Mouse (Mus musculus): ENCODE data around the gene Pkig. TPM values are rescaled to one million over a fixed set of nuclear protein-coding genes. Genes with fewer than 3 reads are reported as not detected.
"Not testable (repeated sequence)": the region's sequence is repeated elsewhere in the genome, so short reads cannot be mapped to it uniquely, and the experiment has no call there.

Pkig gene
- polyA plus RNA-seq, 1 experiment from 2014 or later, result 174 TPM

- not testable (repeated sequence) for H3K4me2 ChIP-seq; H3K27me3 ChIP-seq; ATAC-seq (replicated peaks; ENCODE audit: low FRiP score); H3K4me3 ChIP-seq (replicated peaks); H3K9me3 ChIP-seq (replicated peaks); H3K4me1 ChIP-seq; H3K27ac ChIP-seq; H3K9ac ChIP-seq
- 98% methylated on average over 3 of the region's 3 CpGs for WGBS
- peaks cover 96% of the 10 kb centered on the region for H3K36me3 ChIP-seq
Observed at GRCm38 (mm10) chr2:163621401-163621800, 36.8 kb upstream of the Pkig start.

- no peak overlapping the region for H3K27ac ChIP-seq
- no peak overlapping the region for H3K4me3 ChIP-seq (replicated peaks)
- 94% methylated on average over 4 of the region's 4 CpGs for WGBS
- no peak for ATAC-seq (replicated peaks; ENCODE audit: low FRiP score)
- H3K4me2 ChIP-seq, result no peak overlapping the region
- no peaks in the 10 kb centered on the region for H3K9me3 ChIP-seq (replicated peaks)
- no peaks in the 10 kb centered on the region for H3K4me1 ChIP-seq
- no peaks in the 10 kb centered on the region for H3K27me3 ChIP-seq
- H3K9ac ChIP-seq, result no peak overlapping the region
- peaks cover 92% of the 10 kb centered on the region for H3K36me3 ChIP-seq
Observed at GRCm38 (mm10) chr2:163631223-163631622, 27.0 kb upstream of the Pkig start.

GRCm38 (mm10) chr2:163631715-163632114, 26.5 kb upstream of the Pkig start:
- H3K36me3 ChIP-seq, result peaks cover 92% of the 10 kb centered on the region
- ATAC-seq (replicated peaks; ENCODE audit: low FRiP score), result no peak

DNA sequence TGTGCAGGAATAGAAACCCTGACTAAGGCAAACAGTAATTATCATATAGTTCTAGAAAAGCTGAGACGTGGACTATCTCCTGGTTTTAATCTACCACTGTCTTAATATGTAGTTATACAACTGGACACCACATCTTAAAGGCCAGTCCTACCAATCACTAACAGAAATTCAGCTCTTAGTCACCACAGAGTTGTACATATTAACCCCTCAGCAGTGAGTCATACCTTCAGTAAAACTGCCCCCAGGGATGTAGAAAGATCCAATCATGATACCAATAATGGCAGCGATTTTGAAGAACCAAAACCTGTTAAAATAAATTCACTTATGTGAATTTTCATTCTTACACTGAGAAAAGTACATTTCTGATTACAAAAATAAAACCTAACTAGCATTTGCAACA, 24.0 kb upstream of the Pkig start:
- no peaks in the 10 kb centered on the region for H3K9me3 ChIP-seq (replicated peaks)
- peaks cover 2% of the 10 kb centered on the region; the same call in 1 of the 2 replicates for H3K4me1 ChIP-seq
- peaks cover 79% of the 10 kb centered on the region for H3K36me3 ChIP-seq
- no peak overlapping the region for H3K4me3 ChIP-seq (replicated peaks)
- H3K4me2 ChIP-seq, result no peak overlapping the region
- H3K27me3 ChIP-seq, result no peaks in the 10 kb centered on the region
- 86% methylated on average over 2 of the region's 2 CpGs for WGBS
- no peak for ATAC-seq (replicated peaks; ENCODE audit: low FRiP score)
- no peak overlapping the region for H3K27ac ChIP-seq
- no peak overlapping the region for H3K9ac ChIP-seq

More at GRCm38 (mm10) chr2:163631715-163632114, 26.5 kb upstream of the Pkig start:
- Histone ChIP-seq H3K4me3 (replicated peaks) (no peak overlapping the region), H3K4me2 (no peak overlapping the region), H3K9ac (no peak overlapping the region), H3K4me1 (no peaks in the 10 kb centered on the region), H3K27ac (no peak overlapping the region), H3K27me3 (no peaks in the 10 kb centered on the region), H3K9me3 (replicated peaks) (no peaks in the 10 kb centered on the region)
- WGBS, result 93% methylated on average over 2 of the region's 2 CpGs

DNA sequence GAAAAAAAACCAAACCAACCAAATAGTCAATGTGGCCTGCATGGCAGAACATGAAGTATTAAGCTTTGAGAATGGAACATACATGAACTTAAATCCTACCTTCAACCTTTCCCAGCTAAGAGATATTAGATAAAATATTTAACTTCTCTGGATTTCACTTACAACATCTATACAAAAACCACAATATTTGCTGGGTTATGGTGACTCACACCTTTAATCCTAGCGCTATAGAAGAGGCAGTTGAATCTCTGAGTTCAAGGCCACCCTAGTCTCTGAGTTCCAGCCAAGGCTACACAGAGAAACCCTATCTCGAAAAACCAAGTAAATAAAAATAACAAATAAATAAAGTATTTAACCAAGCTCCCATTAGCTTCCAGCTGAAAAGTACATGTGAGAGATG, 22.1 kb upstream of the Pkig start:
- Histone ChIP-seq H3K9ac (no peak overlapping the region), H3K4me1 (peaks cover 14% of the 10 kb centered on the region), H3K9me3 (replicated peaks) (no peaks in the 10 kb centered on the region), H3K27me3 (no peaks in the 10 kb centered on the region), H3K4me2 (no peak overlapping the region), H3K27ac (no peak overlapping the region), H3K4me3 (replicated peaks) (no peak overlapping the region), H3K36me3 (peaks cover 68% of the 10 kb centered on the region)
- 88% methylated on average over 2 of the region's 2 CpGs for WGBS
- ATAC-seq (replicated peaks; ENCODE audit: low FRiP score), result no peak

DNA sequence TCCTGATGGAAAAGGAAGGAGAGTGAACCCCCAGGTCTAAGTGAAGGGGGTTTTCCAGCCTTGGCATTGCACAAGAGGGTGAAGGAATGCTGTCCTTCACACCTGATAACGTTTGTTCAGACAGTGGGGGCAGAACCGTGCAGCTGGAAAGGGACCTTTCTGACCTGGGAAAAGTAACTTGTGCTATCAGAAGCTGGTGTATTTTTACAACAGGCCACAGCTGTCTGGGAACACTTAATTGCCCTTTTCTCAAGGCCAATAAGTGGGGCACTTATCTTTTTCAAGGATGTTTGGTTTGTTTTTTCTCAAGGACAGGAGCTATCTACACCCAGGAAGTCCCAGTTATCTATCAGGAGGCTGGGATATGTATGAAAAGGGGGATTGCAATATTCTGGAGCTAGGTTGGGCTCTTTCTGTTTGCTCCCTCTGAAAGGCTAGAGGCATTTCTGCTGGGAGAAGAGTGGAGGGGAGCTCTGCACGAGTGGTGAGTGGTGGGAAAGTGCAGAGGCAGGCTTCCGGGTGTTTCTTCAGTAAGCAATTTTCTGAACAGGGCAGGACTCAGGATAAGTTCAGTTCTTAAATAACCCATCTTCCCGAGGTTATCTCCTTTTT, 20.4 kb upstream of the Pkig start:
- H3K36me3 ChIP-seq, result peaks cover 51% of the 10 kb centered on the region
- 37% methylated on average over 5 of the region's 5 CpGs for WGBS
- H3K4me3 ChIP-seq (replicated peaks), result no peak overlapping the region
- no peaks in the 10 kb centered on the region for H3K9me3 ChIP-seq (replicated peaks)
- no peak overlapping the region for H3K9ac ChIP-seq
- no peak for ATAC-seq (replicated peaks; ENCODE audit: low FRiP score)
- H3K4me2 ChIP-seq, result no peak overlapping the region
- H3K27ac ChIP-seq, result no peak overlapping the region; the same call in 1 of the 2 replicates
- no peaks in the 10 kb centered on the region for H3K27me3 ChIP-seq
- H3K4me1 ChIP-seq, result peaks cover 29% of the 10 kb centered on the region

DNA sequence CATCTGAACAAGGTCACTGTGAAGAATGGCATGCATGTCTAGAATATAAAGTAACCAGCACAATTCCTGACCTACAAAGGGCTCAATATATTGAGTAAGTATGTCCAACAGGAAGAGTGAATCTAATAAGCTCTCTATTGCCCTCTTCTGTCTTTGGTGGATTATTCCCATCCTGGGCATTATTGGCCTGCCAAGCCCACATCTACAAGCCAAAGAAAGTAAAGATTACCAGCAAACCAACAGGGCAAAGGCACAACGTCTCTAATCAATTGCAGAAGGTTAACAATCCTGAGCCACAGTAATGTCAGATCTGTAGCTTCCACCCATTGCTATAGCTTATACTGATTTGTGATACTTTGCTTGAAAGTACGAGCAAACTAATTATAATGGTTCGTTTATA, 17.7 kb upstream of the Pkig start:
- ATAC-seq (replicated peaks; ENCODE audit: low FRiP score), result no peak
- peaks cover 46% of the 10 kb centered on the region for H3K4me1 ChIP-seq
- 87% methylated on average over 3 of the region's 3 CpGs for WGBS
- peaks cover 30% of the 10 kb centered on the region for H3K36me3 ChIP-seq
- H3K9ac ChIP-seq, result no peak overlapping the region
- peak overlapping the region; percentile 100; the same call in 1 of the 2 replicates for H3K27ac ChIP-seq
- no peak overlapping the region for H3K4me3 ChIP-seq (replicated peaks)
- H3K9me3 ChIP-seq (replicated peaks), result no peaks in the 10 kb centered on the region
- no peaks in the 10 kb centered on the region for H3K27me3 ChIP-seq
- H3K4me2 ChIP-seq, result no peak overlapping the region

DNA sequence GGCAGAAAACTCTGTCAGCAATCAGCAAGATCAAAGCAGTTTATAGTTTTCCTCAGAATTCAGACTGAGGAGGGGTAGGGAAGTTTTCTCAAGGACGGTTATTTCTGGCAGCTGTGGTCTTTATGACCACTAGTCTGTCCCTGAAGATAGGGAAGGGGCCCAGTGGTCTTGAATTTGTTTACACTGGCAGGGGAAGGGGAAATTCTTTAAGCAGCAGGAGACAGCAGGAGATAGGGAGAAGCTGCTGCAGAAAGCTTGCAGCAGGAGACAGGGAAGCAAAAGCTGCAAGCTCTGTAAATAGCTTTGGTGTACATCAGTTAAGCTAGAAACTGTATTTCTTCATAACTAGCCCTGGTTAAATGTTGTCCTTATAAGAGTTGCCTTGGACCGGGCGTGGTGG, 16.5 kb upstream of the Pkig start:
- Histone ChIP-seq H3K27me3 (no peaks in the 10 kb centered on the region), H3K9ac (no peak overlapping the region), H3K4me1 (peaks cover 46% of the 10 kb centered on the region), H3K27ac (peak overlapping the region; percentile 100), H3K4me2 (peak overlapping the region; percentile 14; the same call in 1 of the 2 replicates), H3K36me3 (peaks cover 20% of the 10 kb centered on the region; the same call in 1 of the 2 replicates), H3K9me3 (replicated peaks) (no peaks in the 10 kb centered on the region), H3K4me3 (replicated peaks) (peak overlapping the region; percentile 3; the same call in 1 of the 2 replicates)
- no peak for ATAC-seq (replicated peaks; ENCODE audit: low FRiP score)
- 52% methylated on average over 3 of the region's 3 CpGs for WGBS

DNA sequence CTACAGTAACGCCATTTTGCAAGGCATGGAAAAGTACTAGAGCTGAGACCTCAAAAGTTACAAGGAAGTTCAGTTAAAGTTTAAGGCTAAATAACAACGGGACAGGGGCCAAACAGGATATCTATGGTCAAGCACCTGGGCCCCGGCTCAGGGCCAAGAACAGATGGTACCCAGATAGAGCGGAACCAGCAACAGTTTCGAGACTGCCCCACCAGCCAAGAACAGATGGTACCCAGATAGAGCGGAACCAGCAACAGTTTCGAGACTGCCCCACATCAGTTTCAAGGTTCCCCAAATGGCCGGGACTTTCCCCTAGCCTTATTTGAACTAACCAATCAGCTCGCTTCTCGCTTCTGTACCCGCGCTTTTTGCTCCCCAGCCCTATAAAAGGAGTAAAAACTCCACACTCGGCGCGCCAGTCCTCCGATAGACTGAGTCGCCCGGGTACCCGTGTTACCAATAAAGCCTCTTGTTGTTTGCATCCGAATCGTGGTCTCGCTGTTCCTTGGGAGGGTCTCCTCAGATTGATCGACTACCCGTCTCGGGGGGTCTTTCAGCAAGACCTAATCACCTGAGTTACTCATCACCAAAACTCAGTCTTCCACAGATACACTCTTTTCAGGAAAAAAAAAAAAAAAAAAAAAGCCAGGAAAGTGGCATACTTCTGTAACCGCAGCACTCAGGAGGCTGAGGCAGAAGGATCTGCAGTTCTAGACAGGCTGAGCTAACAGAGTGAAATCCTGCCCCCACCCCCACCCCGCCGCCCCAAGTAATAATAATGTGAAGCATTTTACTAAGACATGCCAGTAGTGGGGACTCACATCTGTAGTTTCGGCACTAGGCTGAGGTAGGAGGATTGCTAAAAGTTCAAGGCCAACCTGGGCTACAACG, 15.3 kb upstream of the Pkig start:
- H3K4me3 ChIP-seq (replicated peaks), result peak overlapping the region; percentile 97
- ATAC-seq (replicated peaks; ENCODE audit: low FRiP score), result no peak
- peak overlapping the region; percentile 96; the same call in 1 of the 2 replicates for H3K9ac ChIP-seq

DNA sequence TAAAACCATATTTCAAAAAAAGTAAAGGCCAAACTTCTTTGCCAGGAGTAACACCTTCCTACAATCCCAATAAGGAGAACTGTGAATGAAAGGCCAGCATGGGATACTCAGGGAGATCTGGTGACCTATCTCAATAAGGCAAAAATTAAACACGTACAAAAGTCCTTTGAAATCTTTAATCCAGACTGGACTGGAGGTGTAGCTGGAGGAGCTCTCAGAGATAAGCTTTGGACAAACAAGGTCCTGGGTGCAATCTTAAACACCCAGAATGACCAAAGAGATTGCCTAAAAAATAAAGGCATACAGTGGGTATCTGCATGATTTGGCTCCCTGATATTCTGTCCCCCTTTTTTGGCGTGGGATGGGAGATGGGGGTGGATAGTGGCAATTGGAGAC, 14.6 kb upstream of the Pkig start:
- H3K9ac ChIP-seq, result peak overlapping the region; percentile 96
- ATAC-seq (replicated peaks; ENCODE audit: low FRiP score), result no peak
- 64% methylated on average over 2 of the region's 2 CpGs for WGBS

More for the DNA sequence above, 15.3 kb upstream of the Pkig start:
- Histone ChIP-seq H3K4me2 (peak overlapping the region; percentile 67), H3K36me3 (peaks cover 9% of the 10 kb centered on the region; the same call in 1 of the 2 replicates), H3K27me3 (no peaks in the 10 kb centered on the region), H3K9me3 (replicated peaks) (no peaks in the 10 kb centered on the region), H3K4me1 (peaks cover 46% of the 10 kb centered on the region), H3K27ac (peak overlapping the region; percentile 100)
- WGBS, result 87% methylated on average over 30 of the region's 30 CpGs

DNA sequence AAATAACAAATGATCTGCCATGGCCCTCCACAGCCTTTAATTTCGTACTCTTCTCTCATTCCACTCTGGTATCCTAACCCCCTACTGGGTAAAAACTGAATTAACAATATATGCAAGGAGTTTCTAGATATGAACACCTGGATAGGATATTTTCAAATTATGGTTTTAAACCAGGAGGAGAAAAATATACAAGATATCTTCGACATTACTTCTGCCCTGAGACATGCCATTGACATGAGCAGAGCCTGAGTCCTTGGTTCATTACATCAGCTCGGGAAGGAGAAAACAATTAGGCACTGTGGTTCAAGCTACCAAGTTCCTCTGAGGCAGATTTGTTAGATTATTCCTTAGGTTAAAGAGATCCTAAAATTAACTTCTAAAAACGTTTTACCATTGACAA, 14.1 kb upstream of the Pkig start:
- no peak for ATAC-seq (replicated peaks; ENCODE audit: low FRiP score)
- H3K9ac ChIP-seq, result peak overlapping the region; percentile 96
- peak overlapping the region; percentile 100 for H3K27ac ChIP-seq
- H3K36me3 ChIP-seq, result 0 out of 2 replicates have a peak, but pooled peaks cover 8% of the 10 kb centered on the region
- H3K27me3 ChIP-seq, result no peaks in the 10 kb centered on the region
- H3K4me1 ChIP-seq, result peaks cover 45% of the 10 kb centered on the region
- peak overlapping the region; percentile 97 for H3K4me3 ChIP-seq (replicated peaks)
- H3K4me2 ChIP-seq, result peak overlapping the region; percentile 67
- WGBS, result 3% methylated on average over 4 of the region's 4 CpGs
- H3K9me3 ChIP-seq (replicated peaks), result no peaks in the 10 kb centered on the region

More for the DNA sequence above, 14.6 kb upstream of the Pkig start:
- Histone ChIP-seq H3K36me3 (0 out of 2 replicates have a peak, but pooled peaks cover 8% of the 10 kb centered on the region), H3K27ac (peak overlapping the region; percentile 100; the same call in 1 of the 2 replicates), H3K4me3 (replicated peaks) (peak overlapping the region; percentile 97), H3K4me2 (peak overlapping the region; percentile 67), H3K9me3 (replicated peaks) (no peaks in the 10 kb centered on the region), H3K27me3 (no peaks in the 10 kb centered on the region), H3K4me1 (peaks cover 46% of the 10 kb centered on the region)

Measured in kidney, embryonic 15.5 days (tissue).